Mouse (Mus musculus) embryonic facial prominence, embryonic 12.5 days (tissue): ENCODE results near the gene Cap2. TPM values are rescaled to one million over a fixed set of nuclear protein-coding genes. Genes with fewer than 3 reads are reported as not detected.

Source experiments
- ATAC-seq: fragments of 200-750 bp; cut with Nextera tagmentation; 2 replicates; pipeline ENCODE4 v1.8.0; 2017; ENCODE audit not compliant: insufficient number of reproducible peaks, insufficient read depth, low FRiP score, low TSS enrichment
- H3K27ac ChIP-seq: fragments of 300-500 bp; sonication (generic); 2 replicates; pipeline ENCODE4 v1.5.1; 2016; ENCODE audit warnings: mild to moderate bottlenecking
- H3K27me3 ChIP-seq: fragments of 300-500 bp; sonication (generic); 2 replicates; pipeline ENCODE4 v1.6.1; 2016; ENCODE audit warnings: mild to moderate bottlenecking, moderate library complexity
- H3K36me3 ChIP-seq: fragments of 300-500 bp; sonication (generic); 2 replicates; pipeline ENCODE4 v1.6.1; 2016; ENCODE audit warnings: mild to moderate bottlenecking
- H3K4me1 ChIP-seq: fragments of 300-500 bp; sonication (generic); 2 replicates; pipeline ENCODE4 v1.6.1; 2016
- H3K4me2 ChIP-seq: fragments of 300-500 bp; sonication (generic); replicated peaks from 2 replicates; pipeline ENCODE4 v1.6.1; 2016; ENCODE audit warnings: mild to moderate bottlenecking, moderate library complexity
- H3K4me3 ChIP-seq: fragments of 300-500 bp; sonication (generic); 2 replicates; pipeline ENCODE4 v1.5.1; 2016; ENCODE audit warnings: mild to moderate bottlenecking
- H3K9ac ChIP-seq: fragments of 300-500 bp; sonication (generic); 2 replicates; pipeline ENCODE4 v1.6.1; 2016; ENCODE audit warnings: mild to moderate bottlenecking, moderate library complexity
- H3K9me3 ChIP-seq: fragments of 300-500 bp; sonication (generic); 2 replicates; pipeline ENCODE4 v1.6.1; 2016; ENCODE audit warnings: mild to moderate bottlenecking, moderate library complexity
- WGBS: fragments of 180-500 bp; shearing (Covaris S2); methylation state at CpG from one replicate; pipeline ENCODE4 v1.1.7; 2016; 5-methylcytosine and 5-hydroxymethylcytosine counted together
- polyA plus RNA-seq: library from polyadenylated mRNA; unstranded; fragments of >200 nt; fragmentation: Nextera tagmentation; extraction: Ambion mirVana; gene quantifications from 2 replicates; pipeline ENCODE4 v1.2.1, GENCODE M21; 2016

Cap2 gene
- polyA plus RNA-seq, 1 experiment from 2014 or later = 12.4 TPM

- Histone ChIP-seq H3K27ac (no peak overlapping the region), H3K9ac (no peak overlapping the region), H3K27me3 (no peaks in the 10 kb centered on the region), H3K9me3 (no peaks in the 10 kb centered on the region), H3K4me3 (no peak overlapping the region), H3K4me1 (no peaks in the 10 kb centered on the region), H3K4me2 (no peak overlapping the region), H3K36me3 (no peaks in the 10 kb centered on the region)
- no peak for ATAC-seq
- 85% methylated on average over 4 of the region's 4 CpGs for WGBS
Measured at GRCm38 (mm10) chr13:46508823-46509222, 7.2 kb downstream of the Cap2 start.

GRCm38 (mm10) chr13:46510460-46510859 lies 8.8 kb downstream of the Cap2 start:
- Histone ChIP-seq H3K9ac (no peak overlapping the region), H3K27me3 (no peaks in the 10 kb centered on the region), H3K36me3 (no peaks in the 10 kb centered on the region), H3K4me3 (no peak overlapping the region), H3K27ac (no peak overlapping the region), H3K4me1 (no peaks in the 10 kb centered on the region), H3K4me2 (no peak overlapping the region), H3K9me3 (no peaks in the 10 kb centered on the region)
- ATAC-seq = no peak
- 90% methylated on average over 7 of the region's 7 CpGs for WGBS

DNA sequence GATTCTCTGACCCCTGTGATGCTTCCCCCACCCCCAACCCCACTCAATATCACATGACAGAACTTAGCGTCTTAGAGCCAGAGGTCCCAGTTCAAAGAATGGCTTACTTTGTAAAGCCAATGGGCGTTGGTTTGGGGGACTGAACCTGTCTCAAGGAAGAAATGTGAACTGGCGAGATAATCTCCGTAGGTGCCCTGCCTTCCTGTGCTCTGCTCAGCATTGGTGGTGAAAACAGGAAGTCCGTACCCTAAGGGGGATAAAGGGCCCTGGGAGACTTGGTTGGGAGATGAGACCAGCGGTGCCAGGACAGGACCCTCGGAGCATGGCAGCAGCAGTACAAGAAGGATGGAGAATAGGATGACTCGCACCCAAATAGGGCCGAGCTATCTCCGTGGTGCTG lies 12.8 kb downstream of the Cap2 start:
- no peak overlapping the region for H3K4me3 ChIP-seq
- no peaks in the 10 kb centered on the region for H3K4me1 ChIP-seq
- H3K36me3 ChIP-seq = no peaks in the 10 kb centered on the region
- no peak overlapping the region for H3K4me2 ChIP-seq
- no peaks in the 10 kb centered on the region for H3K9me3 ChIP-seq
- H3K27me3 ChIP-seq = no peaks in the 10 kb centered on the region
- H3K9ac ChIP-seq = no peak overlapping the region
- WGBS = 91% methylated on average over 10 of the region's 10 CpGs
- no peak overlapping the region for H3K27ac ChIP-seq
- ATAC-seq = no peak

- no peak for ATAC-seq
- Histone ChIP-seq H3K27me3 (no peaks in the 10 kb centered on the region), H3K4me3 (no peak overlapping the region), H3K9me3 (no peaks in the 10 kb centered on the region), H3K27ac (no peak overlapping the region), H3K4me1 (no peaks in the 10 kb centered on the region), H3K9ac (no peak overlapping the region), H3K4me2 (no peak overlapping the region), H3K36me3 (no peaks in the 10 kb centered on the region)
- WGBS = 70% methylated on average over 9 of the region's 9 CpGs
Measured at GRCm38 (mm10) chr13:46515120-46515523, 13.5 kb downstream of the Cap2 start.

DNA sequence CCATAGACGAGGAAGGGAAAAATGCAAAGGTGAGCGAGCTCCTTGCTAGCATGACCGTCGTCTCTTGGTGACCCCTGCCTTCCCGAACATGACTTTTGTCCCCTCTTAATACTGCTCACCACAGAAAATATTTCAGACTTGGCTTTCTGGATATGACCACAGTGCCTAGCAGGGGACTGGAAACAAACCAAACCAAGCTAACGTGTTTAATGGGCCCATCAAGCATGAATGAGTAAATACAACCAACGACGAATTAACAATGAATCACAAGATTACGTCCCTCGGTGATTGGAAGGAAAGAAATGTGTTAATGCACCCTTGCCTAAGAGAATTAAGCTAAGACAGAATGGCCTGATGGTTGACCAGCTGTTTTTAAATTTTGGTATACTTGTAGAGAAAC lies 13.9 kb downstream of the Cap2 start:
- no peak overlapping the region for H3K27ac ChIP-seq
- no peak overlapping the region for H3K4me3 ChIP-seq
- H3K9ac ChIP-seq = no peak overlapping the region
- no peaks in the 10 kb centered on the region for H3K4me1 ChIP-seq
- no peak for ATAC-seq
- H3K27me3 ChIP-seq = no peaks in the 10 kb centered on the region
- H3K36me3 ChIP-seq = no peaks in the 10 kb centered on the region
- H3K4me2 ChIP-seq = no peak overlapping the region
- WGBS = 83% methylated on average over 10 of the region's 10 CpGs
- no peaks in the 10 kb centered on the region for H3K9me3 ChIP-seq

DNA sequence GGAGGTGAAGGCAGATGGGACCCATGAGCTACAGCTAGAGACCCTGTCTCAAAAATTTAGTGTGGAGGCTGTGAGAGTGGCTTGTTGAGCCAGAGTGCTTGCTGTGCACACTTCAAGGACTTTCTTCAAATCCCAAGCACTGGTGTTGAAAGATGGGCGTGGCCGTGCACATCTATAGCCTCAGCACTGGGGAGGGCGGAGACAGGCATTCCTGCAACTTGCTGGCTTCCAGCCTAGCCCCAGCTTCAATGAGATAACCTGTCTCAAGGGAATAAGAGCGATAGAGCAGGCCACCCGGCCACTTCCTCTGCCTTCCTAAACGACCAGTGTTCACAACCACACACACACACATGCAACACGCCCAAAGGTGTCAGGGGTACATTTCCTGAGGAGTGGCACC lies 14.5 kb downstream of the Cap2 start:
- Histone ChIP-seq H3K9me3 (no peaks in the 10 kb centered on the region), H3K27me3 (no peaks in the 10 kb centered on the region), H3K36me3 (no peaks in the 10 kb centered on the region), H3K4me1 (no peaks in the 10 kb centered on the region), H3K27ac (no peak overlapping the region), H3K4me2 (no peak overlapping the region), H3K9ac (no peak overlapping the region), H3K4me3 (no peak overlapping the region)
- no peak for ATAC-seq
- 80% methylated on average over 7 of the region's 7 CpGs for WGBS

DNA sequence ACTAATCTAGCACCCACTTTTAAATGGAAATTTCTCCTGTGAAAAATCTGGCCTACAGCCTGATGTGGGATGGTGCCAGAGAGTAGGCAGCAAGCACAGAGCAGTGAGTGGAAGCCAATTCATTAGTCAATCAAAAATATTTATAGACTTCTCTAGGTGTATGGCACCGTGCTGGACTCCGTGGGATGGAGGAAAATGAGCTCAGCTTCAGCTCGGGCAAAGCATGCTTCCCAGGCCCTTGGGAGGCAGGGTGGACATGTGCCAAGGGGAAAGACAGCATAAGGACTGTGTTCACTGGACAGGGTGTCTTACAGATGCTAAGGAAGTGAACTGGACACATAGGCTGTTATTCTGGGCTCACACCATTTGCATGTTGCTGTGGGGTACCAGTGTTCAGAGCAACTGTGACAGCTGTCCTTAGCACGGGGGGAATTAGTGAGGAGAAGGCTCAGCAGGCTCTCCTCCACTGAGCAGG lies 15.6 kb downstream of the Cap2 start:
- H3K4me2 ChIP-seq = no peak overlapping the region
- H3K27ac ChIP-seq = no peak overlapping the region
- H3K27me3 ChIP-seq = no peaks in the 10 kb centered on the region
- WGBS = 71% methylated on average over 4 of the region's 4 CpGs
- no peaks in the 10 kb centered on the region for H3K36me3 ChIP-seq
- H3K4me1 ChIP-seq = no peaks in the 10 kb centered on the region
- no peak overlapping the region for H3K4me3 ChIP-seq
- no peak overlapping the region for H3K9ac ChIP-seq
- H3K9me3 ChIP-seq = no peaks in the 10 kb centered on the region
- no peak for ATAC-seq

DNA sequence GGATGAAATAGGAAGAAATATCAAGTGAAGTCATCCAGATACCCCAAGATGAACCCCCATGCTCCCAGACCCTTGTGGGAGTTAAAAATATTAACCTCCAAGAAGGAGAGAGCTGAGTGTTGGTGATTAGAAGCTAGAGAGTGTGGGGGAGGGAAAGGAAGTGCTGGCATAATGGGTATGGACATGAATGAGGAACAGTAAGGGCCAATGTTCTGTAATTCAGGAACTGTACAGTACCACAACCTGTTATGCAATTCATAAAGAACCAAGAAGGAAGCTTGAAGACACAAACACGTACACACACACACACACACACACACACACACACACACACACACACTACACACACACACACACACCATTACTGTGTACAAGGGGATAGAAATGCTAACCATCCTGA lies 19.8 kb downstream of the Cap2 start:
- Histone ChIP-seq H3K9me3 (no peaks in the 10 kb centered on the region), H3K4me1 (peaks cover 13% of the 10 kb centered on the region; the same call in 1 of the 2 replicates), H3K4me2 (no peak overlapping the region), H3K27ac (no peak overlapping the region), H3K36me3 (no peaks in the 10 kb centered on the region), H3K4me3 (no peak overlapping the region), H3K9ac (no peak overlapping the region), H3K27me3 (no peaks in the 10 kb centered on the region)
- WGBS = 100% methylated on average over 1 of the region's 1 CpGs
- no peak for ATAC-seq

- no peak overlapping the region for H3K9ac ChIP-seq
- no peak overlapping the region for H3K4me3 ChIP-seq
- 56% methylated on average over 4 of the region's 4 CpGs for WGBS
- H3K36me3 ChIP-seq = no peaks in the 10 kb centered on the region
- H3K27ac ChIP-seq = no peak overlapping the region
- no peak for ATAC-seq
- H3K4me1 ChIP-seq = peaks cover 13% of the 10 kb centered on the region; the same call in 1 of the 2 replicates
- H3K9me3 ChIP-seq = no peaks in the 10 kb centered on the region
- no peaks in the 10 kb centered on the region for H3K27me3 ChIP-seq
- H3K4me2 ChIP-seq = no peak overlapping the region
Measured at GRCm38 (mm10) chr13:46522798-46523197, 21.1 kb downstream of the Cap2 start.

GRCm38 (mm10) chr13:46523235-46523634 lies 21.6 kb downstream of the Cap2 start:
- H3K4me3 ChIP-seq = no peak overlapping the region
- H3K27ac ChIP-seq = no peak overlapping the region
- H3K4me1 ChIP-seq = peaks cover 13% of the 10 kb centered on the region; the same call in 1 of the 2 replicates
- H3K4me2 ChIP-seq = no peak overlapping the region
- whole genome bisulfite sequencing = 64% methylated on average over 5 of the region's 5 CpGs
- H3K9ac ChIP-seq = no peak overlapping the region
- no peak for ATAC-seq
- no peaks in the 10 kb centered on the region for H3K27me3 ChIP-seq
- no peaks in the 10 kb centered on the region for H3K9me3 ChIP-seq
- no peaks in the 10 kb centered on the region for H3K36me3 ChIP-seq

DNA sequence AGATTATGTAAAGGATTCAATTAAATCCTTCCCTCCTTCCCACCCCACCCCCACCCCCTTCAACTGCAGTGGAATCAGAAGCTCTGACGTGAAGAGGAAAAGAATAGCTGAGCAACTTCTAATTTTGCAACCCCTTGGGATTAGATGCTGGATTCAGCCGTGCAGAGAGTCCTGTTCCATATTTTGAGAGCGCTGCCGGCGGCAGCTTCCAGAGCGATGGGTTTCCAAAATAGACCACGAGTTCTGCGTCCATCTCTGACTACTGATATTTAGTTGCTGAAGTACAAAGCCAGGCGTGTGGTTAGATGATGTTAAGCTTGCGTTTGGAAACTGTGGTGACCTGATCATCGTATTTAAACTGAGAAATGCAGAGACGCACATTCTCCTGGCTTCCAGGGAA lies 22.1 kb downstream of the Cap2 start:
- no peaks in the 10 kb centered on the region for H3K36me3 ChIP-seq
- no peak overlapping the region for H3K27ac ChIP-seq
- no peaks in the 10 kb centered on the region for H3K9me3 ChIP-seq
- H3K4me3 ChIP-seq = no peak overlapping the region
- no peak for ATAC-seq
- peaks cover 13% of the 10 kb centered on the region; the same call in 1 of the 2 replicates for H3K4me1 ChIP-seq
- H3K9ac ChIP-seq = no peak overlapping the region
- 63% methylated on average over 12 of the region's 12 CpGs for WGBS
- no peaks in the 10 kb centered on the region for H3K27me3 ChIP-seq
- H3K4me2 ChIP-seq = no peak overlapping the region

DNA sequence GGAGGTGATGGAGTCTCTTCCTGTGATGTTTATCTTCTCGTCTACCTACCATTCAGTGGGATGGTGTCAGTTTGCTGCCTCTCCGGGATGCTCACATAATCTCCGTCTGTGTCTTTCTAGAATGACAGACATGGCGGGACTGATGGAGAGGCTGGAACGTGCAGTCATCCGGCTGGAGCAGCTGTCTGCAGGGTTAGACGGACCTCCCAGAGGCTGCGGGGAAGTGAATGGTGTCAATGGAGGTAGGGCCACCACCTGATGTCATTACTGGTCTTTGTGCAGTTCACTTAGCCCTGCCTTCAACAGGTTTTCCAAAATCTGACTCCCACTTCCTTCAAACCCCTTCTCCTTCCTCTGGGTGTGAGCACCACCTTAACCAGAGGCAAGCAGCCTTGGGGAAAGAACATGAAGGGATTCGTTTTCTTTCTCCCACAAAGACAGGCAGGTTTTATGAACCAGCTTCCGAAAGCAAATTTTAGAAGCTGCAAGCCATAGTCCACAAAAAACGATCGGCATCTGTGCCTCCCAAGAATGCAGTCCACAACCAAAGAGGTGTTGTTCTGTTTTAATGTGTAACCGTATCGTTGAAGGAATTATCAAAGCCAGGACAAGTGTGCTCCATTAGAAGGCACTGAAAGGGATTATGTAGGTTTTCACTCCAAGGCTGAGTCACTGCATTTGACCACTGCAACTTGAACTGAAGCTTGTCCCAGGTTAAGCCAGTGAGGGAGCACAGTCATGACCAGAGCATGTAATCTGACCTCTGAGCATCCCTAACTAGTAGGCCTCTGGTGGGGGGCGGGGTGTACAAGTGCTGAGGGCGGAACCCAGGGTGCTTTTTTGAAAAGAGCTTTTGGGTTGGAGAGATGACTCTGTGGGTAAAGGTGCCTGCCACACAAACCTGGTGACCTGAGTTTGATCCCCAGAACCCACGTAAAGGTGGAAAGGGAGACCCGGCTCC lies 23.9 kb downstream of the Cap2 start:
- WGBS = 79% methylated on average over 18 of the region's 18 CpGs

More for the DNA sequence above, 23.9 kb downstream of the Cap2 start:
- H3K4me1 ChIP-seq = peaks cover 13% of the 10 kb centered on the region; the same call in 1 of the 2 replicates
- H3K4me2 ChIP-seq = no peak overlapping the region
- H3K4me3 ChIP-seq = no peak overlapping the region
- H3K36me3 ChIP-seq = no peaks in the 10 kb centered on the region
- no peak overlapping the region for H3K9ac ChIP-seq
- no peaks in the 10 kb centered on the region for H3K27me3 ChIP-seq
- no peak for ATAC-seq
- H3K9me3 ChIP-seq = no peaks in the 10 kb centered on the region
- no peak overlapping the region for H3K27ac ChIP-seq
